Mouse (Mus musculus) neural tube, embryonic 12.5 days (tissue): Measurements from ENCODE around the gene D630039A03Rik. TPM values are rescaled to one million over a fixed set of nuclear protein-coding genes. Genes with fewer than 3 reads are reported as not detected.

Source experiments
- ATAC-seq: fragments of 200-750 bp; cut with Nextera tagmentation; 2 replicates; pipeline ENCODE4 v1.8.0; 2017; ENCODE audit warnings: low read depth, mild to moderate bottlenecking, moderate TSS enrichment, moderate library complexity; ENCODE audit not compliant: low FRiP score
- H3K27ac ChIP-seq: fragments of 300-500 bp; sonication (generic); 2 replicates; pipeline ENCODE4 v1.5.1; 2016
- H3K27me3 ChIP-seq: fragments of 300-500 bp; sonication (generic); replicated peaks from 2 replicates; pipeline ENCODE4 v1.6.1; 2016; ENCODE audit warnings: mild to moderate bottlenecking
- H3K36me3 ChIP-seq: fragments of 300-500 bp; sonication (generic); 2 replicates; pipeline ENCODE4 v1.6.1; 2016; ENCODE audit warnings: mild to moderate bottlenecking
- H3K4me1 ChIP-seq: fragments of 300-500 bp; sonication (generic); 2 replicates; pipeline ENCODE4 v1.6.1; 2016
- H3K4me2 ChIP-seq: fragments of 300-500 bp; sonication (generic); replicated peaks from 2 replicates; pipeline ENCODE4 v1.6.1; 2016; ENCODE audit warnings: mild to moderate bottlenecking
- H3K4me3 ChIP-seq: fragments of 300-500 bp; sonication (generic); 2 replicates; pipeline ENCODE4 v1.5.1; 2016
- H3K9ac ChIP-seq: fragments of 300-500 bp; sonication (generic); 2 replicates; pipeline ENCODE4 v1.6.1; 2016; ENCODE audit warnings: mild to moderate bottlenecking
- H3K9me3 ChIP-seq: fragments of 300-500 bp; sonication (generic); 2 replicates; pipeline ENCODE4 v1.6.1; 2016; ENCODE audit warnings: mild to moderate bottlenecking
- WGBS: fragments of 180-500 bp; shearing (Covaris S2); methylation state at CpG from one replicate; pipeline ENCODE4 v1.1.7; 2016; 5-methylcytosine and 5-hydroxymethylcytosine counted together
- polyA plus RNA-seq: library from polyadenylated mRNA; unstranded; fragments of >200 nt; fragmentation: Nextera tagmentation; extraction: Ambion mirVana; gene quantifications from 2 replicates; pipeline ENCODE4 v1.2.1, GENCODE M21; 2016

D630039A03Rik gene
- polyA plus RNA-seq, result 0.40 and 0.52 TPM in 2 replicates

DNA sequence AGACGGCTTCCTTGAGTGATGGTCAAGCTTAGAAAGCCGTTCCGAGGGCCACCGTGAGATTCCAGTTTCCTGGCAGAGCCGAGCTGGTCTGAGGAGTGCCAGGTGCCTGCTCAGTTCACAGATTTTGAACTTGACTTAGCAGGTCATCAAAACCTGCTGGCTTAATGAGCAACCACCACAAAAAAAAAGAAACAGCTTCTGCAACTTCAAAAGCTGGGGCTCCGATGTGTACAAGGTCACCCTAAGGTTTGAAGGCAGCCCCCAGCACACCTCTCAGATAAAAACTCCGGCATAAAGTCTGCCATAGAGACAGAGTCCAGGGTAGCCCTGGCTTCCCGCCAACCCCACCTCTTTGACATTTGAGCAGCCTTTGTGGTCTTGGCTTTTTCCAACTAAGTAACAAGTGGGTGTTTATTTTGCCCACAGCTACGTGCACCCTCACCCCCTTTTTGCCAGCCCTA lies at the start of gene D630039A03Rik:
Gene D630039A03Rik, minus strand, starts transcription at position 97 of the 461 bp plus-strand sequence.
- Histone ChIP-seq H3K4me1 (peaks cover 12% of the 10 kb centered on the region; the same call in 1 of the 2 replicates), H3K27ac (no peak within 1 kb of the TSS), H3K4me2 (peak within 1 kb of the TSS; percentile 35; the same call in 1 of the 2 replicates), H3K9ac (no peak within 1 kb of the TSS), H3K4me3 (no peak within 1 kb of the TSS), H3K27me3 (peaks cover 10% of the 10 kb centered on the region), H3K36me3 (no peaks in the 10 kb centered on the region), H3K9me3 (no peaks in the 10 kb centered on the region)
- no peak for ATAC-seq
- 29% methylated on average over 9 of the region's 9 CpGs for WGBS

DNA sequence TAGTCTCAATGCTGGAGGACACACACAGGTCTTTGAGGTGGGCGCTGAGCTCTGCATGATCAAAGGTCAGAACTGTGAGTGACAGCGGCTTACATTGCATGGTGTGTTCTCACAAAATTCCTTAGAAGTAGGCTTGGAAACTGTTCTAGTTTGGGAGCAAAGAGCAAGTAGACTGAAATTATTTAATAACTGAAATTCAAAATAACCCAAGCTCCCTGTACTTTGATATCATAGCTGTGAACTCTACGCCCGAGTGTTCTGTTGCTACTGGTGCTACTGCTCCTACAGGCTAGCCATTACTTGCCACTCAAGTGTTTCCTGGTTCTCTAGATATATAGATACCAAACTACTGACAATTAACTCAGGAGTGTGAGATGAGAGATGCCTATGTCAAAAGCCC lies 49.4 kb upstream of the D630039A03Rik start:
- Histone ChIP-seq H3K27ac (no peak overlapping the region), H3K27me3 (no peaks in the 10 kb centered on the region), H3K9me3 (no peaks in the 10 kb centered on the region), H3K4me3 (no peak overlapping the region), H3K9ac (no peak overlapping the region), H3K36me3 (no peaks in the 10 kb centered on the region), H3K4me1 (no peaks in the 10 kb centered on the region), H3K4me2 (no peak overlapping the region)
- 98% methylated on average over 4 of the region's 4 CpGs for WGBS
- ATAC-seq, result no peak

GRCm38 (mm10) chr4:57964143-57964542 lies 48.0 kb upstream of the D630039A03Rik start:
- no peak for ATAC-seq
- Histone ChIP-seq H3K9me3 (no peaks in the 10 kb centered on the region), H3K9ac (no peak overlapping the region), H3K4me1 (no peaks in the 10 kb centered on the region), H3K27ac (no peak overlapping the region), H3K4me3 (no peak overlapping the region), H3K27me3 (no peaks in the 10 kb centered on the region), H3K4me2 (no peak overlapping the region), H3K36me3 (no peaks in the 10 kb centered on the region)
- 34% methylated on average over 1 of the region's 1 CpGs for WGBS

DNA sequence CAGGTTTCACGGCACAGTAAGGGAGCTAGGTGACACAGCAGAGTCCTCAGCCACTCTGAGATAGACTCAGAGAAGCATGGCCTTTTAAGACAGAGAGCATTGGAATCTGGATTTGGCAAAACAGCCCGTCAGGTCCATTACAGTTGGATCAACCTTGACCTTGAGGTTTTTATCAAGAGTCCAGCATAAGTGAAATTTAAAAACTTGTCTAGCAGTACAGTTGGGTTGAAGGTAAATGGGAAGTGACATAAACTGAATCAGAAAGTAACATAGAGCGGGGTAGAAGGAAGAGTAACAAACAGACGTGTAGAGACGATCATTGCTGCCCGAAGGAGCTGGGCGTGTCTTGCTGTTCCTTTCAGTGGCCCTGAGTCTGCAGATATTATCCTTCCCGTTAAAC lies 43.0 kb upstream of the D630039A03Rik start:
- Histone ChIP-seq H3K4me3 (no peak overlapping the region), H3K4me2 (no peak overlapping the region), H3K27me3 (no peaks in the 10 kb centered on the region), H3K9me3 (no peaks in the 10 kb centered on the region), H3K4me1 (peaks cover 19% of the 10 kb centered on the region), H3K27ac (no peak overlapping the region), H3K9ac (no peak overlapping the region), H3K36me3 (no peaks in the 10 kb centered on the region)
- ATAC-seq, result no peak
- 85% methylated on average over 8 of the region's 8 CpGs for WGBS

GRCm38 (mm10) chr4:57958098-57958497 lies 42.0 kb upstream of the D630039A03Rik start:
- no peak overlapping the region for H3K4me2 ChIP-seq
- H3K27me3 ChIP-seq, result no peaks in the 10 kb centered on the region
- H3K9me3 ChIP-seq, result no peaks in the 10 kb centered on the region
- WGBS, result 69% methylated on average over 9 of the region's 9 CpGs
- no peak overlapping the region for H3K9ac ChIP-seq
- H3K4me1 ChIP-seq, result peaks cover 19% of the 10 kb centered on the region
- no peak overlapping the region for H3K27ac ChIP-seq
- H3K36me3 ChIP-seq, result no peaks in the 10 kb centered on the region
- no peak overlapping the region for H3K4me3 ChIP-seq
- no peak for ATAC-seq

GRCm38 (mm10) chr4:57957200-57958085 lies 41.3 kb upstream of the D630039A03Rik start:
- Histone ChIP-seq H3K36me3 (peaks cover 2% of the 10 kb centered on the region; the same call in 1 of the 2 replicates), H3K9ac (peak overlapping the region; percentile 55; the same call in 1 of the 2 replicates), H3K4me1 (peaks cover 19% of the 10 kb centered on the region), H3K27ac (no peak overlapping the region), H3K9me3 (no peaks in the 10 kb centered on the region), H3K4me2 (peak overlapping the region; percentile 72), H3K4me3 (peak overlapping the region; percentile 75), H3K27me3 (no peaks in the 10 kb centered on the region)
- WGBS, result 55% methylated on average over 11 of the region's 11 CpGs
- ATAC-seq, result no peak

- ATAC-seq, result peak; percentile 98
- H3K27me3 ChIP-seq, result no peaks in the 10 kb centered on the region
- under 1% methylated on average over 71 of the region's 71 CpGs for WGBS
- peak within 1 kb of the TSS; percentile 78 for H3K9ac ChIP-seq
- peak within 1 kb of the TSS; percentile 75 for H3K4me3 ChIP-seq
- peaks cover 19% of the 10 kb centered on the region for H3K4me1 ChIP-seq
- peaks cover 12% of the 10 kb centered on the region for H3K36me3 ChIP-seq
- H3K4me2 ChIP-seq, result peak within 1 kb of the TSS; percentile 72
- no peaks in the 10 kb centered on the region for H3K9me3 ChIP-seq
- peak within 1 kb of the TSS; percentile 74 for H3K27ac ChIP-seq
Observed at GRCm38 (mm10) chr4:57956029-57956960, 40.2 kb upstream of the D630039A03Rik start, which contains the start of gene Txn1. Gene Txn1 (minus strand): TSS chr4:57956411.

DNA sequence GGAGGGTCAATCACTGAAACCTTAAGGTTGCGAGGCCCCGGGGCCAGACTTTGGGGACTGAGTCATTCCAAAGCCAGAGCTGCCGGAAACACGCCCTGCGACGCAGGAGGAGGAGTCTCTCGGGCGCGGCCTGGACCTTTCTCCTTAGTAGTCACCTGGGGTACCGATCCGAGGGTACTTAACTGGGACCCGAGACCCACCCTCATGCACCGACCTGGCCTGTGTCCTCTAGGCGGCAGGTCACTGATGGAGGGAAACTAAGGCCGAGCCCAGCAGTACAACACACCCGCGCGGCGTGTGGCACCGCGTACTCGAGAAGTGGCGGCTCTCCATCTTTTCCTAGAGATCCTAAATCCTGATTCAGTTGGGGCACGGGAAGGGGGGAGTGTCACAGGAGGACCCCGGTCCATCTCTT lies 39.5 kb upstream of the D630039A03Rik start:
- peak overlapping the region; percentile 74; the same call in 1 of the 2 replicates for H3K27ac ChIP-seq
- peak overlapping the region; percentile 75 for H3K4me3 ChIP-seq
- peak overlapping the region; percentile 78 for H3K9ac ChIP-seq
- no peaks in the 10 kb centered on the region for H3K9me3 ChIP-seq
- under 1% methylated on average over 25 of the region's 25 CpGs for WGBS
- H3K4me1 ChIP-seq, result peaks cover 19% of the 10 kb centered on the region
- peak overlapping the region; percentile 72 for H3K4me2 ChIP-seq
- ATAC-seq, result peak; percentile 53
- no peaks in the 10 kb centered on the region for H3K27me3 ChIP-seq
- peaks cover 20% of the 10 kb centered on the region for H3K36me3 ChIP-seq

DNA sequence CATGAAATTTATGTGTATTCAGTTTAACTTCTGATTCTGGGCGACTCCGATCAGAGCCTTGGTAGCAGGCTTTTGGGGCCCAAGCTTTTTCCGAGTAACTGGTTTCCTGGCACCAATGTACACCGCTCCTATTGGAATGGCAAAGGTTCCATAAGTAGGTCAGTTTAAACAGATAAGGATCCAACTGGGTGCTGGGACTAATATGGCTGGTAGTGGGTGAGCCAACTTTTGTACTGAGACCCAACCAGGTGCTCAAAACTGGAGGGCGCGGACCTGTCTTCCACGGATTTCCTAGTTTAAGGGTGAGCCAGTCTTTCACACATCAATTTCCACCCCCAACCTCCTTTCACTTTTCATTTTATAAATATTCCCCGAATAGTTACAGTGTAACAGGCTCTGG lies 38.9 kb upstream of the D630039A03Rik start:
- ATAC-seq, result no peak
- Histone ChIP-seq H3K27ac (no peak overlapping the region), H3K4me3 (peak overlapping the region; percentile 75), H3K36me3 (peaks cover 25% of the 10 kb centered on the region), H3K9me3 (no peaks in the 10 kb centered on the region), H3K4me1 (peaks cover 19% of the 10 kb centered on the region), H3K4me2 (peak overlapping the region; percentile 72), H3K9ac (peak overlapping the region; percentile 78), H3K27me3 (no peaks in the 10 kb centered on the region)
- WGBS, result 77% methylated on average over 8 of the region's 8 CpGs

DNA sequence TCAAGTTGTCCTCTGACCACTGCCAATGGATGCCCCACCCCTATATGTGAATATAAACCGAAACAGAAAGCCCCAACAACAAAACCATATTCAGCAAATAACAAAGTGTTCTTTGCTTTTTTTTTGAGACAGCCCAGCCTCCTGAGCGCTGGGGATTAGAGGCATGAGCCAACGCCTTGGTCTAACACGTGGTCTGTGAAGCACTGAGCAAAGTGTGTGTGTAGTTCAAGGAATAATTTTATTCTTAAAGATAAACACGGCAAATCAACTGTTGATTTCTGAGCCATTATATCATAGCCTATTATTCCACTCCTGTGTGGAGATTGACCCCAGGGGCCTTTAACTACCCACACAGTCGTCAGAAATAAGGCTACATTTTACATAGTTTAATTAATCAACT lies 38.5 kb upstream of the D630039A03Rik start:
- H3K9ac ChIP-seq, result no peak overlapping the region
- ATAC-seq, result no peak
- 85% methylated on average over 6 of the region's 6 CpGs for WGBS
- no peak overlapping the region for H3K4me3 ChIP-seq
- peak overlapping the region; percentile 72 for H3K4me2 ChIP-seq
- H3K36me3 ChIP-seq, result peaks cover 29% of the 10 kb centered on the region
- no peak overlapping the region for H3K27ac ChIP-seq
- peaks cover 19% of the 10 kb centered on the region for H3K4me1 ChIP-seq
- no peaks in the 10 kb centered on the region for H3K27me3 ChIP-seq
- H3K9me3 ChIP-seq, result no peaks in the 10 kb centered on the region

DNA sequence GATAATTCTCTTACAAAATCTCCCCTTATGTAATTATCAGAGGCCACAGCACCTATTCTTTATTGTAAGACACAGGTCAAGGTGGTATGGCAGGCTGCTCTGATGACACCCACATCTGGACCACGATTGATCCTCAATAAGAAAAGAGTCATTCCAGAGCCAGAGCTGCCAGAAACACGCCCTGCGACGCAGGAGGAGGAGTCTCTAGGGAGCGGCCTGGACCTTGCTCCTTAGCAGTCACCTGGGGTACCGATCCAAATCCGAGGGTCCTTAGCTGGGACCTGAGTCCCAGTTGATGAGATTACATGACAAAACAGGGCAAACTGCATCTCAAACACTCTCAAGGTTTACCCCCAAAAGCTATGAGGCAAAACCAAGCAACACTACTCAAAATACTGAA lies 37.7 kb upstream of the D630039A03Rik start:
- H3K9me3 ChIP-seq, result no peaks in the 10 kb centered on the region
- no peak overlapping the region for H3K4me2 ChIP-seq
- no peak overlapping the region for H3K9ac ChIP-seq
- no peak for ATAC-seq
- WGBS, result 92% methylated on average over 7 of the region's 7 CpGs
- H3K4me3 ChIP-seq, result no peak overlapping the region
- H3K36me3 ChIP-seq, result peaks cover 37% of the 10 kb centered on the region
- no peak overlapping the region for H3K27ac ChIP-seq
- H3K27me3 ChIP-seq, result no peaks in the 10 kb centered on the region
- H3K4me1 ChIP-seq, result peaks cover 19% of the 10 kb centered on the region

DNA sequence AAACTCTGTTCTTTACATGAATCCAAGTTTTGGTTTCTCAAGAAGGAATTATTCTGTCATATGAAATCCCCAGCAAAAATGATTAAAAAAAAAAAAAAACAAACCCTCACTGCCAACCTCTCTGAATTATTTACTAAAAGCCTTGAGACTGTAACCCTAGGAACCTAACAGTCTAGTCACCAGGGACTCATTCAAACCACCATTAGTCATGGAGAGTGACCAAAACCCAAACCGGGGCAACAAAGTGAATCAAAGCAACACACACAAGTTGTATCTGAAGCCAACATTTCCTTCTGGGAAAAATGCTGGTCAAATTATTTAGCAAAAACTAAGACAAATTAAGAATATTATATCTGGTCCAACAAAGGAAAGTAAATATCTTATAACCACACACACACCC lies 36.8 kb upstream of the D630039A03Rik start:
- Histone ChIP-seq H3K27ac (no peak overlapping the region), H3K36me3 (peaks cover 46% of the 10 kb centered on the region), H3K4me3 (no peak overlapping the region), H3K27me3 (no peaks in the 10 kb centered on the region), H3K4me2 (no peak overlapping the region), H3K9ac (no peak overlapping the region), H3K4me1 (peaks cover 19% of the 10 kb centered on the region), H3K9me3 (no peaks in the 10 kb centered on the region)
- no peak for ATAC-seq
- WGBS, result 78% methylated on average over 1 of the region's 1 CpGs
